Mouse (Mus musculus): ENCODE measurements around the gene Rpl36a. TPM values are rescaled to one million over a fixed set of nuclear protein-coding genes. Genes with fewer than 3 reads are reported as not detected.
"Not testable (repeated sequence)": the region's sequence is repeated elsewhere in the genome, so short reads cannot be mapped to it uniquely, and the experiment has no call there.

Gene Rpl36a
- polyA plus RNA-seq (2012; rRNA removed), result 699 and 722 TPM in 2 replicates

- TF ChIP-seq CTCF (IDR thresholded peaks at IDR 0.05; ENCODE audit: borderline replicate concordance, extremely low read depth, insufficient read depth, insufficient read length) (peak; percentile 68), POLR2A (IDR thresholded peaks at IDR 0.05; ENCODE audit: borderline replicate concordance, extremely low read depth, insufficient read depth, insufficient read length, poor library complexity, severe bottlenecking) (peak; percentile 70; the same call in 1 of the 2 replicates)
- DNase-seq (ENCODE audit: low read depth), result peak; percentile 98
Measured at GRCm38 (mm10) chrX:134585103-134586002, at the start of gene Rpl36a. Gene Rpl36a (plus strand): TSS chrX:134585654.

GRCm38 (mm10) chrX:134539795-134540194 is 45.7 kb upstream of the Rpl36a start:
- not testable (repeated sequence) for DNase-seq (ENCODE audit: low read depth)

- DNase-seq (ENCODE audit: low read depth), result peak; percentile 42
- TF ChIP-seq CTCF (IDR thresholded peaks at IDR 0.05; ENCODE audit: borderline replicate concordance, extremely low read depth, insufficient read depth, insufficient read length) (no peak), POLR2A (IDR thresholded peaks at IDR 0.05; ENCODE audit: borderline replicate concordance, extremely low read depth, insufficient read depth, insufficient read length, poor library complexity, severe bottlenecking) (no peak)
Measured at GRCm38 (mm10) chrX:134540414-134541135, 44.9 kb upstream of the Rpl36a start.

GRCm38 (mm10) chrX:134541145-134541954 is 44.1 kb upstream of the Rpl36a start, which contains the start of gene Timm8a1:
Gene Timm8a1 (minus strand): TSS chrX:134541865.
- 0 out of 2 replicates have a peak, but pooled peaks have one; percentile 15 for TF ChIP-seq POLR2A (IDR thresholded peaks at IDR 0.05; ENCODE audit: borderline replicate concordance, extremely low read depth, insufficient read depth, insufficient read length, poor library complexity, severe bottlenecking)
- no peak for TF ChIP-seq CTCF (IDR thresholded peaks at IDR 0.05; ENCODE audit: borderline replicate concordance, extremely low read depth, insufficient read depth, insufficient read length)
- peak; percentile 75 for DNase-seq (ENCODE audit: low read depth)

- DNase-seq (ENCODE audit: low read depth), result no peak
- no peak for TF ChIP-seq CTCF (IDR thresholded peaks at IDR 0.05; ENCODE audit: borderline replicate concordance, extremely low read depth, insufficient read depth, insufficient read length)
- no peak for TF ChIP-seq POLR2A (IDR thresholded peaks at IDR 0.05; ENCODE audit: borderline replicate concordance, extremely low read depth, insufficient read depth, insufficient read length, poor library complexity, severe bottlenecking)
Measured at GRCm38 (mm10) chrX:134541955-134542308, 43.5 kb upstream of the Rpl36a start.

GRCm38 (mm10) chrX:134547330-134547729 is 38.1 kb upstream of the Rpl36a start:
- TF ChIP-seq CTCF (IDR thresholded peaks at IDR 0.05; ENCODE audit: borderline replicate concordance, extremely low read depth, insufficient read depth, insufficient read length), result no peak
- no peak for TF ChIP-seq POLR2A (IDR thresholded peaks at IDR 0.05; ENCODE audit: borderline replicate concordance, extremely low read depth, insufficient read depth, insufficient read length, poor library complexity, severe bottlenecking)
- no peak for DNase-seq (ENCODE audit: low read depth)

GRCm38 (mm10) chrX:134550903-134551302 is 34.6 kb upstream of the Rpl36a start:
- TF ChIP-seq POLR2A (IDR thresholded peaks at IDR 0.05; ENCODE audit: borderline replicate concordance, extremely low read depth, insufficient read depth, insufficient read length, poor library complexity, severe bottlenecking) (no peak), CTCF (IDR thresholded peaks at IDR 0.05; ENCODE audit: borderline replicate concordance, extremely low read depth, insufficient read depth, insufficient read length) (0 out of 2 replicates have a peak, but pooled peaks have one; percentile 18)
- DNase-seq (ENCODE audit: low read depth), result peak; percentile 71

- no peak for TF ChIP-seq CTCF (IDR thresholded peaks at IDR 0.05; ENCODE audit: borderline replicate concordance, extremely low read depth, insufficient read depth, insufficient read length)
- no peak for TF ChIP-seq POLR2A (IDR thresholded peaks at IDR 0.05; ENCODE audit: borderline replicate concordance, extremely low read depth, insufficient read depth, insufficient read length, poor library complexity, severe bottlenecking)
- no peak for DNase-seq (ENCODE audit: low read depth)
Measured at GRCm38 (mm10) chrX:134553326-134553725, 32.1 kb upstream of the Rpl36a start.

- TF ChIP-seq CTCF (IDR thresholded peaks at IDR 0.05; ENCODE audit: borderline replicate concordance, extremely low read depth, insufficient read depth, insufficient read length) (no peak), POLR2A (IDR thresholded peaks at IDR 0.05; ENCODE audit: borderline replicate concordance, extremely low read depth, insufficient read depth, insufficient read length, poor library complexity, severe bottlenecking) (no peak)
- no peak for DNase-seq (ENCODE audit: low read depth)
Measured at GRCm38 (mm10) chrX:134554425-134554824, 31.0 kb upstream of the Rpl36a start.

GRCm38 (mm10) chrX:134564326-134564725 is 21.1 kb upstream of the Rpl36a start:
- DNase-seq (ENCODE audit: low read depth), result no peak
- no peak for TF ChIP-seq POLR2A (IDR thresholded peaks at IDR 0.05; ENCODE audit: borderline replicate concordance, extremely low read depth, insufficient read depth, insufficient read length, poor library complexity, severe bottlenecking)
- TF ChIP-seq CTCF (IDR thresholded peaks at IDR 0.05; ENCODE audit: borderline replicate concordance, extremely low read depth, insufficient read depth, insufficient read length), result no peak
